Mouse (Mus musculus) left cerebral cortex, adult 8-10 months (tissue): ENCODE measurements at regions not wholly inside any gene's neighbourhood (a gene's known extent, or its start where the extent isn't known, plus 50 kb on each side); places are given as distances from the start of the nearest gene placed in this dataset.

Source experiments
- DNase-seq, 2 experiments: peaks; one replicate each; pipeline ENCODE4 v3.0.0; 2022; ENCODE audit warnings: low spot score in 2 of 2

- DNase-seq = no peak
Measured at GRCm38 (mm10) chr9:63043304-63043703, 55.6 kb upstream of the Pias1 start.

- no peak for DNase-seq
Measured at GRCm38 (mm10) chr9:63038031-63038430, 50.3 kb upstream of the Pias1 start.
